Mouse (Mus musculus) cerebral cortex, adult 2 months (tissue): ENCODE results near the gene Errfi1.

Experiments used
- WGBS: fragments of 180-500 bp; shearing (Covaris S2); methylation state at CpG from one replicate; pipeline ENCODE4 v1.1.7; 2018; 5-methylcytosine and 5-hydroxymethylcytosine counted together

Gene Errfi1

GRCm38 (mm10) chr4:150880364-150880763 lies 26.6 kb downstream of the Errfi1 start:
- 91% methylated on average over 5 of the region's 5 CpGs for WGBS

GRCm38 (mm10) chr4:150882632-150883031 lies 28.9 kb downstream of the Errfi1 start:
- WGBS = 90% methylated on average over 5 of the region's 5 CpGs

DNA sequence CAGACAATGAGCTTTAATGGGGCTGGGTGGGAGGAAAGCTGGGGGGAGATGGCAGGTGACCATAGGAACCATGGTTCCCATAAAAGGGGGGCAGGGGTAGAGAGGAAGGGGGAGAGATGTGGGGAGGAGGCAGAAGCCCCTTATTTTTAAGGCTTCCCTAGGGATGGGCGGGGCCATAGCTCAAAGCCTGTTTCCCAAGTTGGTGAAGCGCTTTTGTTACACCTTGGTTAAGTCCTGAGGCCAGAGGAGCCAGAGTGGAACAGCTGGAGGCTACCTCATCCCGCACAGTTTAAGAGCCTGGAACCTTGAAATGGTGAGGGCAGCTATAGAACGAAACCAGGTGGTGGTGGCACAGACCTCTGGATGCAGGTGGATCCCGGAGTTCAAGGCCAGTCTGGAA lies 34.2 kb downstream of the Errfi1 start:
- WGBS = 95% methylated on average over 5 of the region's 5 CpGs

- WGBS = 90% methylated on average over 4 of the region's 4 CpGs
Observed at GRCm38 (mm10) chr4:150888492-150888891, 34.8 kb downstream of the Errfi1 start.

- WGBS = 42% methylated on average over 20 of the region's 20 CpGs
Observed at GRCm38 (mm10) chr4:150889273-150889954, 35.7 kb downstream of the Errfi1 start.

GRCm38 (mm10) chr4:150889955-150890315 lies 36.2 kb downstream of the Errfi1 start:
- 51% methylated on average over 13 of the region's 13 CpGs for WGBS

- WGBS = 89% methylated on average over 5 of the region's 5 CpGs
Observed at GRCm38 (mm10) chr4:150891308-150891707, 37.6 kb downstream of the Errfi1 start.

GRCm38 (mm10) chr4:150894718-150895501 lies 41.2 kb downstream of the Errfi1 start:
- 79% methylated on average over 8 of the region's 8 CpGs for WGBS

GRCm38 (mm10) chr4:150896896-150897624 lies 43.3 kb downstream of the Errfi1 start:
- 94% methylated on average over 26 of the region's 26 CpGs for WGBS

DNA sequence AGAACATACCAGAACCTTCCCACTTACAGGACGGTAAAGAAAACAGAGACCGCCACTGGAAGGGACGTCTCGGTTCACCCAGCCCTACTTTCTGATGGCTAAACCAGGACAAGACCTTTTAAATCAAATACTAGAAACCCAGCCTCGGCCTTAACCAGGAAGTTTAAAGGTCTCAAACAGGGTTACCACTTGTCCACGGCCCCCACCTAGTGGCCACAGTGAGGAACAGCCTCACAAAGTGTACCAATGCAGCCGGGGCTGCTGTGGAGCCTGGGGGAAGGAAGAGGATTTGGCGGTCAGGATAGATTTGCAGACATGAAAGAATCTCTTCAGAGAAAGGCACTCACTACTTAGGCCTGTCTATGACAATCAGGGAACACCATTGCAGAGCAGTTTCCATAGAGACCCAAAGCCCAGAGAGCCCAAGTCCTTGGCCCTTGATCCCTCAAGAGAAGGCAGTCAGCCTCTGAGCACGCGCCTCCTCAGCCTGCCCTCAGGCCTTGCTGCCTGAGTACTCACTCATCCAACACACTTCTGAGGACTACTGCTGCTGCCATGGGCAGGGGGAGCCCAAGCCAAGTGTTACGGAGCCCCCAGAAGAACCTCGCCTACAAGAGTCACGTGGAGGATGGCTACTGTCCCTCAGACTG lies 45.1 kb downstream of the Errfi1 start:
- WGBS = 61% methylated on average over 13 of the region's 13 CpGs

- 94% methylated on average over 13 of the region's 13 CpGs for WGBS
Observed at GRCm38 (mm10) chr4:150900486-150900885, 46.8 kb downstream of the Errfi1 start.

GRCm38 (mm10) chr4:150901651-150902050 lies 47.9 kb downstream of the Errfi1 start:
- WGBS = 39% methylated on average over 9 of the region's 9 CpGs

DNA sequence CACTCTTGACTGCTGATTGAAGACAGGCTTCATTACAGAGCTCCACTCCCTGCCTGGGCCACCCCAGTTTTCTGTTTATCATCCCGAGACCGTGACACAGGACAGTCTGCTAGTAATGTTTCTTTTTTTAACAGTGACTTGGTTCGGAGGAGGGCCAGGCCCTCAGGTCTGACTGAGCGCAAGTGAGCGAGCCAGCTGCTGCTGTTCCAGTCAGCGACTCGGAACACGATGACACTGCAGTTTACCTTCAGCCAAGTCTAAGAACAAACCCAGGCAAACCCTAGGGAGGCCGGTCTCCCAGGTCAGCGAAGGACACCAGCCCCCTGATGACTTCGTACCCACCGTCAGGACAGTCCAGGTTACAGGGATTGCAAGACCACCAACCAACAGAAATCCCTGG lies 48.3 kb downstream of the Errfi1 start:
- 85% methylated on average over 12 of the region's 12 CpGs for WGBS

GRCm38 (mm10) chr4:150903091-150903742 lies 49.5 kb downstream of the Errfi1 start:
- 89% methylated on average over 14 of the region's 14 CpGs for WGBS

DNA sequence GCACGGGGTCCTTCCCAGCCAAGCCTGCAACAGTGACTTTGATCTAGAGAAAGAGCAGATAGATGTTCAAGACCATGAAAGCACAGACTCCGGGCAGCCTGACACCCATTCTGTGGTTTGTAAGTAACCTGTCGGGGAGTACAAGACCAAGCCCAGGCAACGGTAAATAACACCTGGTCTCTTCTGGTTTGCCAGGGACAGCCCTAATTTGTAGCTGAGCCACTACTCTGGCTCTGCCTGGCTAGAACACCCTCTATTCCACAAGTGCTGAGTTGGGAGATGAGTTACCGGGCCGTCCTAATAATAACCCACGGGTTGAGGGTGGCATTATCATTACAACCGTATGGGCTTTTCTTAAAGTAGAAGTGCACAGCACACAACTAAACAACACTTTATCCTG lies 53.4 kb downstream of the Errfi1 start:
- WGBS = 88% methylated on average over 8 of the region's 8 CpGs

DNA sequence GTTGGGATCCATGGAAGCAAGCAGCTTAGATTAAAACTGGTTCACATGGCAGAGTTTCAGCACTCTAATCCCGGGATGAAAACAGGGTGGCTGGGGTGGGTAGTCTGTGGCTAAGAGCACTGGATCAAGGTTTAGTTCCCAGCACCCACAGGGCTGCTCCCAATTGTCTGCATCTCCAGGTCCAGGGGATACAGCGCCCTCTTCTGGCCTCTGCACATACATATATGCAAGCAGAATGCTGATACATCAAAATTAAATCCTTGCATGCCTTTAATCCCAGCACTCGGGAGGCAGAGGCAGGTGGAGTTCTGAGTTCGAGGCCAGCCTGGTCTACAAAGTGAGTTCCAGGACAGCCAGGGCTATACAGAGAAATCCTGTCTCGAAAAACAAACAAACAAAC lies 54.8 kb downstream of the Errfi1 start:
- WGBS = 74% methylated on average over 5 of the region's 5 CpGs

DNA sequence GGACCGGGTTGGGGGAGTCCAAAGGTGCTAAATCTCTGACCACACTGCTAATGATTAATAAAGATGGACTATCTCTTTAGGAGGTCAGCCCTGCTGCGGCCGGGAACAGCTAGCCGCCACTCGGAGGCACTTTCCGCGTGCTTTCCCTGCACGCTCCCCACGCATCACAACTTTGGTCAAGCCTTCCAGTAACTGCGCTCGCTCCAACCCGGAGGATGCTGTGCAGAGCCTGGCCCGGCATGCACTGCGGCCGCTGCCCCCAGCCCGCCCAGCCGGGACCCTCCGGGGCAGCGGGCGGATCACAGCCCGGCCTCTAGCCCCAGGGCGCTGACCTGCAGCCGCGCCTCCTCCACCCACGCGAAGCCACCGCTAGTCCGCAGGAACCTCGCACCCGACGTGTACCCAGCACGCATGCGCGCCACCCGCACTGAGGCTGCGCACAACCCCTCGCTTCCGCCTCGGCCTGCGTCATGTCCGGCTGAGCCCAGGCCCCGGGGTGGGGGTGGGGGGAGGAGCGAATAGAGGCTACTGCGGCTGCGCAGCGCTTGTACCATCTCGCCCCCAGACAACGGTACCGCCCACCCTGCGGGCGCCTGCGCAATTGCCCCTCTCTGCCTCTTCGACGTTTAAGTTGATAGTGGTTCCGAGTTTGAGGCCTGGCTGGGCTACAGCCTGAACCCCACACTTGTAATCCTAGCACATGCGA lies 55.9 kb downstream of the Errfi1 start:
- WGBS = under 1% methylated on average over 56 of the region's 56 CpGs

GRCm38 (mm10) chr4:150910164-150910951 lies 56.6 kb downstream of the Errfi1 start:
- WGBS = 87% methylated on average over 19 of the region's 19 CpGs

DNA sequence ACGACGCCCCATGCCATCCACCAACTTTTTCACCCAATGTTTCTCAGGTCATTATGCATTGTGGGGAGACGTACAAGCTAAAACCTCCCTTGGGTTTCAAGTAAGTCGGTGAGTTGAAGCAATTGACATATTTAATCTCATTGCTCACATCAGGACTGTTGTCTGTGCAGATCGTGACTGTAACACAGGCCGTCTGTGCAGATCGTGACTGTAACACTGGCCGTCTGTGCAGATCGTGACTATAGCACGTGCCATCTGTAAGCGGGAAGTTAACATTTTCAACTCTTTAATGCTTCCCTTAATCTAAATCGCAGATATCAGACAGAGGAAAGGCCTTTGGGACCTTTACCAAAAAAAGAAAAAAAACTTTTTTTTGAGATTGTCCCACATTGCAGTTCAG lies 60.0 kb downstream of the Errfi1 start:
- 9% methylated on average over 12 of the region's 12 CpGs for WGBS

GRCm38 (mm10) chr4:150914290-150914733 lies 60.6 kb downstream of the Errfi1 start, which contains the start of the genes Park7 and Tnfrsf9:
TSS of gene Park7 (minus strand) at chr4:150914437.
TSS of gene Tnfrsf9 (plus strand) at chr4:150914562.
- WGBS = under 1% methylated on average over 48 of the region's 48 CpGs
